Mouse (Mus musculus): ENCODE measurements around the gene Thrsp.

GRCm38 (mm10) chr7:97420406-97420805 lies 2.9 kb upstream of the Thrsp start:
- TF ChIP-seq CTCF (IDR thresholded peaks at IDR 0.05; ENCODE audit: borderline replicate concordance, insufficient read depth, low read length) (no peak), POLR2A (IDR thresholded peaks at IDR 0.05; ENCODE audit: low read depth, low read length) (no peak)
